Mouse (Mus musculus): ENCODE measurements at regions not wholly inside any gene's neighbourhood (a gene's known extent, or its start where the extent isn't known, plus 50 kb on each side); places are given as distances from the start of the nearest gene placed in this dataset.

- DNase-seq (ENCODE audit: low spot score in 2 of 2): no peak
These were observed 345.2 kb upstream of the Tshz3 start for GRCm38 (mm10) chr7:36352761-36353160.

GRCm38 (mm10) chr7:36350616-36351015 is 347.3 kb upstream of the Tshz3 start:
- no peak for DNase-seq (ENCODE audit: low spot score in 2 of 2)

- DNase-seq (ENCODE audit: low spot score in 2 of 2): no peak
These were observed 349.7 kb upstream of the Tshz3 start for GRCm38 (mm10) chr7:36348195-36348594.

- no peak for DNase-seq (ENCODE audit: low spot score in 2 of 2)
These were observed 363.1 kb upstream of the Tshz3 start for GRCm38 (mm10) chr7:36334857-36335256.

GRCm38 (mm10) chr7:36334091-36334490 is 363.8 kb upstream of the Tshz3 start:
- no peak for DNase-seq (ENCODE audit: low spot score in 2 of 2)

- no peak for DNase-seq (ENCODE audit: low spot score in 2 of 2)
These were observed 365.3 kb upstream of the Tshz3 start for GRCm38 (mm10) chr7:36332633-36333032.

GRCm38 (mm10) chr7:36328141-36328540 is 369.8 kb upstream of the Tshz3 start:
- DNase-seq (ENCODE audit: low spot score in 2 of 2): no peak

- DNase-seq (ENCODE audit: low spot score in 2 of 2): no peak
These were observed 373.9 kb upstream of the Tshz3 start for GRCm38 (mm10) chr7:36324035-36324434.

GRCm38 (mm10) chr7:36322181-36322580 is 375.7 kb upstream of the Tshz3 start:
- DNase-seq (ENCODE audit: low spot score in 2 of 2): no peak

GRCm38 (mm10) chr7:36317466-36318212 is 380.3 kb upstream of the Tshz3 start:
- no peak for DNase-seq (ENCODE audit: low spot score in 2 of 2)

- no peak for DNase-seq (ENCODE audit: low spot score in 2 of 2)
These were observed 384.2 kb upstream of the Tshz3 start for GRCm38 (mm10) chr7:36313751-36314150.

GRCm38 (mm10) chr7:36309761-36310605 is 387.9 kb upstream of the Tshz3 start:
- DNase-seq (ENCODE audit: low spot score in 2 of 2): no peak

GRCm38 (mm10) chr7:36308726-36309125 is 389.2 kb upstream of the Tshz3 start:
- DNase-seq (ENCODE audit: low spot score in 2 of 2): no peak

GRCm38 (mm10) chr7:36308106-36308620 is 389.8 kb upstream of the Tshz3 start:
- DNase-seq (ENCODE audit: low spot score in 2 of 2): no peak

GRCm38 (mm10) chr7:36277275-36277674 is 420.6 kb upstream of the Tshz3 start:
- no peak for DNase-seq (ENCODE audit: low spot score in 2 of 2)

GRCm38 (mm10) chr7:36268966-36269365 is 429.0 kb upstream of the Tshz3 start:
- DNase-seq (ENCODE audit: low spot score in 2 of 2): no peak

GRCm38 (mm10) chr7:36265163-36265823 is 432.6 kb upstream of the Tshz3 start:
- no peak for DNase-seq (ENCODE audit: low spot score in 2 of 2)

- no peak for DNase-seq (ENCODE audit: low spot score in 2 of 2)
These were observed 435.7 kb upstream of the Tshz3 start for GRCm38 (mm10) chr7:36262124-36262710.

GRCm38 (mm10) chr7:36257102-36257501 is 440.8 kb upstream of the Tshz3 start:
- DNase-seq (ENCODE audit: low spot score in 2 of 2): no peak

- no peak for DNase-seq (ENCODE audit: low spot score in 2 of 2)
These were observed 444.6 kb upstream of the Zfp507 start for GRCm38 (mm10) chr7:36247356-36247755.

- DNase-seq (ENCODE audit: low spot score in 2 of 2): no peak
These were observed 433.9 kb upstream of the Zfp507 start for GRCm38 (mm10) chr7:36236673-36237072.

GRCm38 (mm10) chr7:36229031-36229430 is 426.2 kb upstream of the Zfp507 start:
- DNase-seq (ENCODE audit: low spot score in 2 of 2): no peak
